In the genomic region with DNA sequence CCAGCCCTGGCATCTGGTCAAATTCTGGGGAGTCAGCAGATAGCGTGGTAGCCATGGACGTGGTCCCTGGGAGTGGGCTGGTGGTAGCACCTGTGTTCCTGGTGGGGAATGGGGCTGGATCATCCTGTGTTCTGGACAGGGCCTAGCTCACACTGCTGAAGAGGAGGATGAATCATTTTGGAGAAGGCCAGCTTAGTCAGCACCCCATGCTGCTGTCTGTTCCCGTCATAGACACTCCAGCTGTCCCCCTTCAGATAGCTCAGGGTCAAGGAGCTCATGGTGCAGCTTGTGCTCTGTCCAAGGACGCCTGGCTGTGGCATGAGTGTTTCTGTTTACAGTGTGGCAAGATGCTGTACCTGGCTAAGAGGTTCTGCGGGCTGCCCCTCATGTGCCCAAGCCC, we compare ENCODE assay signal across 22 mouse cellular contexts. TPM values are rescaled to one million over a fixed set of nuclear protein-coding genes. Genes with fewer than 3 reads are reported as not detected.
DNase-seq lines count a peak whose midpoint lies in the region; ATAC-seq and TF ChIP-seq lines count a peak whose summit lies in the region.
"Had no signal": no experiment of that assay in that cellular context is flagged by ENCODE, and none has a peak within 500 bp of the region (broad histone marks: within the 10 kb centered on the region; RNA-seq: fewer than 3 reads in every experiment).

No protein-coding gene starts in this region.

- ATAC-seq in cerebellum, adult (ENCODE audit: insufficient number of reproducible peaks, low FRiP score, low TSS enrichment) = no peak
- peak; percentile 14; the same call in 1 of the 2 replicates for ATAC-seq in heart, postnatal 0 days (ENCODE audit: insufficient read depth, low read depth)
- no peak for ATAC-seq in stomach, postnatal 0 days (ENCODE audit: low FRiP score, low TSS enrichment)
- ATAC-seq: forebrain, embryonic 15.5 days; hindbrain, postnatal 0 days; midbrain, embryonic 15.5 days had no signal

- H3K4me2 ChIP-seq in heart, postnatal 0 days (ENCODE audit: low read depth, low read length) = no peak overlapping the region
- no peak overlapping the region for H3K4me2 ChIP-seq in stomach, postnatal 0 days (replicated peaks; ENCODE audit: low read depth)
- H3K4me2 ChIP-seq: embryonic facial prominence, embryonic 12.5 days; forebrain, embryonic 15.5 days; midbrain, embryonic 15.5 days had no signal

- peak; percentile 43 to 64 for DNase-seq in cerebellum, adult 2 months
- no peak for DNase-seq in heart, postnatal 0 days (ENCODE audit: low spot score)
- DNase-seq in heart, adult 2 months = no peak
- peak; percentile 65 to 73 for DNase-seq in adrenal gland, postnatal 36 days
- no peak for DNase-seq in spleen, postnatal 10 days (ENCODE audit: low spot score in 2 of 2)
- DNase-seq in stomach, postnatal 0 days (ENCODE audit: low spot score) = no peak
- DNase-seq: cerebellum, adult 8-10 months; gastrocnemius, postnatal 10 days; kidney, adult 11 months; kidney, postnatal 10 days had no signal

- H3K27me3 ChIP-seq in cerebellum, adult 2 months (ENCODE audit: control insufficient read depth, insufficient read depth, low read length) = no peaks in the 10 kb centered on the region
- no peaks in the 10 kb centered on the region for H3K27me3 ChIP-seq in heart, postnatal 0 days (ENCODE audit: control insufficient read depth, insufficient read depth, low read length)
- no peaks in the 10 kb centered on the region for H3K27me3 ChIP-seq in heart, adult 2 months (ENCODE audit: control insufficient read depth, insufficient read depth, low read length)
- no peaks in the 10 kb centered on the region for H3K27me3 ChIP-seq in C2C12 (ENCODE audit: control insufficient read depth, insufficient read depth, insufficient read length)
- H3K27me3 ChIP-seq in stomach, postnatal 0 days (ENCODE audit: control insufficient read depth, insufficient read depth, low read length) = no peaks in the 10 kb centered on the region
- H3K27me3 ChIP-seq: embryonic facial prominence, embryonic 12.5 days; forebrain, embryonic 15.5 days; midbrain, embryonic 15.5 days had no signal

- H3K36me3 ChIP-seq in heart, postnatal 0 days (replicated peaks; ENCODE audit: control insufficient read depth, insufficient read depth, low read length) = peaks cover 15% of the 10 kb centered on the region
- H3K36me3 ChIP-seq in heart, adult 2 months (ENCODE audit: control insufficient read depth, insufficient read depth, low read length) = no peaks in the 10 kb centered on the region
- H3K36me3 ChIP-seq in C2C12 (ENCODE audit: control insufficient read depth, insufficient read depth) = no peaks in the 10 kb centered on the region
- no peaks in the 10 kb centered on the region; the same call in 1 of the 2 replicates for H3K36me3 ChIP-seq in stomach, postnatal 0 days (ENCODE audit: control insufficient read depth, insufficient read depth, low read length)
- H3K36me3 ChIP-seq: forebrain, embryonic 15.5 days; midbrain, embryonic 15.5 days had no signal

- 0 out of 2 replicates have a peak, but pooled peaks cover 1% of the 10 kb centered on the region for H3K79me2 ChIP-seq in heart, adult 2 months (replicated peaks; ENCODE audit: control insufficient read depth, insufficient read depth, low read length)
- no peaks in the 10 kb centered on the region for H3K79me2 ChIP-seq in C2C12 (ENCODE audit: control insufficient read depth, insufficient read depth)

- peaks cover 30% of the 10 kb centered on the region for H3K4me1 ChIP-seq in cerebellum, adult 2 months (ENCODE audit: control insufficient read depth, insufficient read depth, low read length)
- peaks cover 8% of the 10 kb centered on the region; the same call in 1 of the 2 replicates for H3K4me1 ChIP-seq in heart, postnatal 0 days (ENCODE audit: control insufficient read depth, insufficient read depth)
- peaks cover 8% of the 10 kb centered on the region; the same call in 1 of the 2 replicates for H3K4me1 ChIP-seq in heart, adult 2 months (ENCODE audit: control insufficient read depth, insufficient read depth, low read length)
- no peaks in the 10 kb centered on the region for H3K4me1 ChIP-seq in stomach, postnatal 0 days (replicated peaks; ENCODE audit: control insufficient read depth, insufficient read depth)

- no peak overlapping the region for H3ac ChIP-seq in C2C12 (ENCODE audit: control insufficient read depth, insufficient read length, low read depth)

- intact Hi-C loops in heart, adult 2 months (cut with DNase I) = loop anchor here (5.0 kb wide), 1 partner anchor 119 kb away; no protein-coding TSS in a partner anchor

- no peak for TF ChIP-seq POLR2A in cerebellum, adult 2 months (IDR thresholded peaks at IDR 0.05; ENCODE audit: borderline replicate concordance, insufficient read depth, low read length)
- no peak for TF ChIP-seq POLR2A in heart, adult 2 months (IDR thresholded peaks at IDR 0.05; ENCODE audit: insufficient read depth, low read depth, low read length)

- no peaks in the 10 kb centered on the region for H3K9me3 ChIP-seq in heart, postnatal 0 days (replicated peaks; ENCODE audit: control insufficient read depth, low read length)
- no peaks in the 10 kb centered on the region for H3K9me3 ChIP-seq in stomach, postnatal 0 days (ENCODE audit: control insufficient read depth, low read length)
- H3K9me3 ChIP-seq: embryonic facial prominence, embryonic 12.5 days; forebrain, embryonic 15.5 days; midbrain, embryonic 15.5 days had no signal

- no peak for TF ChIP-seq CTCF in cerebellum, adult 2 months (IDR thresholded peaks at IDR 0.05; ENCODE audit: borderline replicate concordance, insufficient read depth, low read depth, low read length)
- no peak for TF ChIP-seq CTCF in heart, postnatal 0 days (IDR thresholded peaks at IDR 0.05; ENCODE audit: low read depth)
- no peak for TF ChIP-seq CTCF in heart, adult 2 months (IDR thresholded peaks at IDR 0.05)
- no peak for TF ChIP-seq CTCF in C2C12 (IDR thresholded peaks at IDR 0.05; ENCODE audit: control insufficient read depth, insufficient read depth, insufficient read length)
- TF ChIP-seq CTCF in stomach, postnatal 0 days (IDR thresholded peaks at IDR 0.05; ENCODE audit: low read depth) = no peak

- WGBS in cerebellum, adult 2 months = 45% methylated on average over 5 of the region's 5 CpGs
- WGBS in heart, postnatal 0 days = 48% methylated on average over 5 of the region's 5 CpGs
- 57% methylated on average over 5 of the region's 5 CpGs for WGBS in heart, adult 2 months
- WGBS in stomach, postnatal 0 days = 76% methylated on average over 5 of the region's 5 CpGs

- H3K79me3 ChIP-seq in C2C12 (ENCODE audit: low read depth) = no peaks in the 10 kb centered on the region

- H3K4me3 ChIP-seq in cerebellum, adult 2 months (replicated peaks; ENCODE audit: insufficient read depth, low read depth, low read length) = no peak overlapping the region
- H3K4me3 ChIP-seq in heart, postnatal 0 days (ENCODE audit: low read depth, low read length) = no peak overlapping the region
- H3K4me3 ChIP-seq in heart, adult 2 months = no peak overlapping the region
- H3K4me3 ChIP-seq in C2C12 (ENCODE audit: insufficient read depth, poor library complexity, severe bottlenecking) = no peak overlapping the region
- no peak overlapping the region for H3K4me3 ChIP-seq in stomach, postnatal 0 days (ENCODE audit: low read depth, low read length)
- H3K4me3 ChIP-seq: embryonic facial prominence, embryonic 12.5 days; forebrain, embryonic 15.5 days; layer of hippocampus, adult 2 months; left cerebral cortex, adult 2 months; midbrain, embryonic 15.5 days had no signal

- H3K27ac ChIP-seq in cerebellum, adult 2 months (ENCODE audit: insufficient read depth, low read length) = no peak overlapping the region
- H3K27ac ChIP-seq in heart, postnatal 0 days (ENCODE audit: low read depth) = no peak overlapping the region
- no peak overlapping the region for H3K27ac ChIP-seq in heart, adult 2 months
- H3K27ac ChIP-seq in stomach, postnatal 0 days (replicated peaks) = no peak overlapping the region
- H3K27ac ChIP-seq: embryonic facial prominence, embryonic 12.5 days; forebrain, embryonic 15.5 days; hindbrain, postnatal 0 days; layer of hippocampus, adult 2 months; left cerebral cortex, adult 2 months; liver, embryonic 14.5 days; midbrain, embryonic 15.5 days had no signal

- no peak overlapping the region for H3K9ac ChIP-seq in heart, postnatal 0 days (replicated peaks; ENCODE audit: low read depth, low read length)
- H3K9ac ChIP-seq in heart, adult 2 months (ENCODE audit: low read depth, low read length) = no peak overlapping the region
- H3K9ac ChIP-seq in stomach, postnatal 0 days (ENCODE audit: low read length) = no peak overlapping the region
- H3K9ac ChIP-seq: embryonic facial prominence, embryonic 12.5 days; forebrain, embryonic 15.5 days; liver, embryonic 14.5 days; midbrain, embryonic 15.5 days had no signal

- no peak for TF ChIP-seq EP300 in heart, postnatal 0 days (IDR thresholded peaks at IDR 0.05; ENCODE audit: low read depth)
- TF ChIP-seq EP300 in heart, adult 2 months (IDR thresholded peaks at IDR 0.05; ENCODE audit: insufficient read depth, low read depth, low read length) = no peak
- TF ChIP-seq EP300 in stomach, postnatal 0 days (optimal IDR thresholded peaks at IDR 0.05) = no peak

RNA-seq across cellular contexts. Expression of a gene that starts 14.1 kb away (rescaled TPM):
- 62.1 and 63.2 TPM in 2 replicates for polyA plus RNA-seq in cerebellum, adult 2 months (2012; rRNA removed)
- total RNA-seq in heart, postnatal 0 days (2014; rRNA removed; ENCODE audit: low replicate concordance) = 35.1 and 51.2 TPM in 2 replicates
- polyA plus RNA-seq in heart, postnatal 0 days (2015; fragmentation: Nextera tagmentation; extraction: Ambion mirVana) = 50.5 and 54.1 TPM in 2 replicates
- 10 to 100 TPM; 22.2 to 26.3 TPM for total RNA-seq in heart, adult 2 months (2021)
- polyA plus RNA-seq in heart, adult 2 months (2012; rRNA removed) = 32.1 and 36.2 TPM in 2 replicates
- polyA plus RNA-seq in C2C12 (2012; fragmentation: generic; extraction: Trizol) = 41.5 TPM
- 10 to 100 TPM; 44.5 to 49.6 TPM for total RNA-seq in adrenal gland, postnatal 36 days (2021)
- polyA plus RNA-seq in stomach, postnatal 0 days (2015; fragmentation: Nextera tagmentation; extraction: Ambion mirVana) = 57.4 and 63.5 TPM in 2 replicates

RNA-seq across cellular contexts. Expression of a gene that starts 14.4 kb away (rescaled TPM):
- polyA plus RNA-seq in cerebellum, adult 2 months (2012; rRNA removed) = 1,309 and 1,338 TPM in 2 replicates
- total RNA-seq in heart, postnatal 0 days (2014; rRNA removed; ENCODE audit: low replicate concordance) = 721 and 837 TPM in 2 replicates
- 3,434 and 3,656 TPM in 2 replicates for polyA plus RNA-seq in heart, postnatal 0 days (2015; fragmentation: Nextera tagmentation; extraction: Ambion mirVana)
- 1,000 to 10,000 TPM; 1,404 to 1,617 TPM for total RNA-seq in heart, adult 2 months (2021)
- 2,007 and 2,149 TPM in 2 replicates for polyA plus RNA-seq in heart, adult 2 months (2012; rRNA removed)
- 905 TPM for polyA plus RNA-seq in C2C12 (2012; fragmentation: generic; extraction: Trizol)
- total RNA-seq in adrenal gland, postnatal 36 days (2021) = 100 to 1,000 TPM; 958 to 992 TPM
- 1,477 and 1,517 TPM in 2 replicates for polyA plus RNA-seq in stomach, postnatal 0 days (2015; fragmentation: Nextera tagmentation; extraction: Ambion mirVana)

RNA-seq across cellular contexts. Expression of a gene that starts 28.0 kb away (rescaled TPM):
- polyA plus RNA-seq in cerebellum, adult 2 months (2012; rRNA removed) = 114 and 129 TPM in 2 replicates
- not detected in 2 replicates for total RNA-seq in heart, postnatal 0 days (2014; rRNA removed; ENCODE audit: low replicate concordance)
- 0.07 TPM in 1 of 2 replicates, not detected in the other for polyA plus RNA-seq in heart, postnatal 0 days (2015; fragmentation: Nextera tagmentation; extraction: Ambion mirVana)
- total RNA-seq in heart, adult 2 months (2021) = not detected
- not detected in 2 replicates for polyA plus RNA-seq in heart, adult 2 months (2012; rRNA removed)
- 0.06 TPM for polyA plus RNA-seq in C2C12 (2012; fragmentation: generic; extraction: Trizol)
- under 1 TPM in 1 of 2 experiments, not detected in 1; 0.20 TPM for total RNA-seq in adrenal gland, postnatal 36 days (2021)
- 0.12 and 0.13 TPM in 2 replicates for polyA plus RNA-seq in stomach, postnatal 0 days (2015; fragmentation: Nextera tagmentation; extraction: Ambion mirVana)
- total RNA-seq: hematopoietic stem cell, adult 5-6 weeks; megakaryocyte progenitor cell, adult 5-6 weeks had no signal
- polyA plus RNA-seq: small intestine, adult 2 months had no signal

Comparison
In these comparisons a context has a peak if more than half of its experiments do, and no peak if none do; other contexts are left out.
1. DNase-seq: peak in cerebellum, adult 2 months (2 of 2) and adrenal gland, postnatal 36 days (2 of 2); none in heart, postnatal 0 days (single experiment), heart, adult 2 months (0 of 2), spleen, postnatal 10 days (0 of 2) and stomach, postnatal 0 days (single experiment).
2. RNA of a gene that starts 28.0 kb away (polyA plus RNA-seq): 114 to 129 TPM in cerebellum, adult 2 months; 0.12 to 0.13 TPM in stomach, postnatal 0 days, 0.07 TPM in heart, postnatal 0 days, 0.06 TPM in C2C12 (single experiment) and not detected in heart, adult 2 months; every median in the first group is over 100 times any median in the second.